Mouse (Mus musculus) E14TG2a.4 (cell line): Measurements from ENCODE around the gene Hist3h2a.

Source experiments
- H3K27me3 ChIP-seq: 2 replicates; pipeline ENCODE4 v1.6.1; 2014; ENCODE audit warnings: low read length, control low read depth; ENCODE audit not compliant: insufficient read depth
- H3K36me3 ChIP-seq: 2 replicates; pipeline ENCODE4 v1.6.1; 2014; ENCODE audit warnings: low read length, control low read depth; ENCODE audit not compliant: insufficient read depth
- H3K4me1 ChIP-seq: replicated peaks from 2 replicates; pipeline ENCODE4 v1.6.1; 2014; ENCODE audit warnings: low read depth, low read length, control low read depth
- H3K4me3 ChIP-seq: replicated peaks from 2 replicates; pipeline ENCODE4 v1.5.1; 2014; ENCODE audit warnings: mild to moderate bottlenecking, low read length
- H3K9me3 ChIP-seq: 2 replicates; pipeline ENCODE4 v1.6.1; 2014; ENCODE audit warnings: low read length, control low read depth
- CTCF ChIP-seq: conservative IDR thresholded peaks from 2 replicates; pipeline ENCODE4 v1.5.1; 2014; ENCODE audit warnings: low read length
- NANOG ChIP-seq: IDR thresholded peaks from 2 replicates; pipeline ENCODE4 v1.6.1; 2014; ENCODE audit warnings: borderline replicate concordance, low read length, mixed read lengths
- POU5F1 ChIP-seq: IDR thresholded peaks from 2 replicates; pipeline ENCODE4 v1.6.1; 2014; ENCODE audit warnings: low read length, borderline replicate concordance

The Hist3h2a gene

GRCm38 (mm10) chr11:58969659-58970058 lies 15.2 kb downstream of the Hist3h2a start:
- Histone ChIP-seq H3K4me1 (peaks cover 69% of the 10 kb centered on the region), H3K9me3 (no peaks in the 10 kb centered on the region), H3K36me3 (peaks cover 10% of the 10 kb centered on the region), H3K4me3 (peak overlapping the region; percentile 8; the same call in 1 of the 2 replicates), H3K27me3 (peaks cover 1% of the 10 kb centered on the region; the same call in 1 of the 2 replicates)
- TF ChIP-seq POU5F1 (no peak), CTCF (no peak), NANOG (no peak)

DNA sequence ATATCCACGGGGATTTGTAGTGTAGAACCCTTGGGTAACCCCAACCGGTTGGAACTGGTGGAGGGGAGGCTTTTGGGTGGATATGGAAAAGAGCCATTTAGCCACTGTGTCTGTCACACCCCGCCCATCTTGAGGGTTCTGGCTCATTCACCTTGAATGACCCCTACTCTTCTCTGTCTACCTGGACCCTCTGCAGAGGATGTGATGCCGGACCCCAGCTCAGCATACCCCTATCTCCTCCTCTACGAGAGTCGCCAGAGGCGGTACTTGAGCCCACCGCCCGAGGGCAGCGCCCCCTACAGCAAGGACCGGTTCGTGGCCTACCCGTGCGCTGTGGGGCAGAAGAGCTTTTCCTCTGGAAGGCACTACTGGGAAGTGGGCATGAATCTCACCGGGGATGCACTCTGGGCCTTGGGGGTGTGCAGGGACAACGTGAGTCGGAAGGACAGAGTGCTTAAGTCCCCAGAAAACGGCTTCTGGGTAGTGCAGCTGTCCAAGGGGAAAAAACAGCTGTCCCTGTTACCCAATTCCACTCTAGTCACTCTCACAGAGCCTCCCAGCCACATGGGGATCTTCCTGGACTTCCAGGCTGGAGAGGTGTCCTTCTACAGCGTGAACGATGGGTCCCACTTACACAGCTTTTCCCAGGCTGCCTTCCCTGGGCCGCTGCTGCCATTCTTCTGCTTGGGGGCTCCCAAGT lies 16.5 kb downstream of the Hist3h2a start:
- TF ChIP-seq CTCF (peak; percentile 49), NANOG (no peak)
- no peaks in the 10 kb centered on the region for H3K27me3 ChIP-seq
- H3K4me1 ChIP-seq, result peaks cover 69% of the 10 kb centered on the region
- no peaks in the 10 kb centered on the region for H3K9me3 ChIP-seq
- peaks cover 20% of the 10 kb centered on the region for H3K36me3 ChIP-seq
- H3K4me3 ChIP-seq, result peak overlapping the region; percentile 32; the same call in 1 of the 2 replicates

- H3K27me3 ChIP-seq, result no peaks in the 10 kb centered on the region
- H3K4me1 ChIP-seq, result peaks cover 64% of the 10 kb centered on the region
- H3K4me3 ChIP-seq, result no peak overlapping the region
- TF ChIP-seq POU5F1 (no peak), CTCF (no peak), NANOG (no peak)
- no peaks in the 10 kb centered on the region for H3K9me3 ChIP-seq
- H3K36me3 ChIP-seq, result peaks cover 21% of the 10 kb centered on the region
Measured at GRCm38 (mm10) chr11:58971796-58972195, 17.3 kb downstream of the Hist3h2a start.

DNA sequence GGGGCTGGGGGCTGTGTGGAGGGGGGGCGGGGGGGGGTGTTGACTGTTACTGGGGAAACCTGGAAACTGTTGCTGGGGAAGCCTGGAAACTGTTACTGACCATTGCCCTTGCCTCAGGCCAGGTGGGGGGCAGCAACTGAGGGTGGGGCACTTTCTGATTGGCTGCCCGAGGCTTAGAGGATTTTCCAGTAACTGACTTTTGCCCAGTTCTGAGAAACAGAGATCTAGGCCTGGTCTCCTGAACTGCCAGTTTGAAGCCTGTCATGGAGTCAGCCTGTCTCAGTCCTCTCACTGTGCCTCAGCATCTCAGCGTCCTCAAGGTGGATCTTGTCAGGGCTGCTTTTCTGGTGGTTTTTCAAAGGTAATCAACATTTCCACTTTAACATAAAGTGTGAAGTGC lies 19.9 kb downstream of the Hist3h2a start:
- Histone ChIP-seq H3K4me1 (peaks cover 61% of the 10 kb centered on the region), H3K9me3 (no peaks in the 10 kb centered on the region), H3K27me3 (0 out of 2 replicates have a peak, but pooled peaks cover 2% of the 10 kb centered on the region), H3K36me3 (peaks cover 23% of the 10 kb centered on the region), H3K4me3 (no peak overlapping the region)
- no peak for TF ChIP-seq CTCF
- no peak for TF ChIP-seq NANOG
- no peak for TF ChIP-seq POU5F1

GRCm38 (mm10) chr11:58977150-58977549 lies 22.7 kb downstream of the Hist3h2a start:
- Histone ChIP-seq H3K4me1 (peaks cover 61% of the 10 kb centered on the region), H3K27me3 (0 out of 2 replicates have a peak, but pooled peaks cover 2% of the 10 kb centered on the region), H3K4me3 (peak overlapping the region; percentile 93), H3K9me3 (no peaks in the 10 kb centered on the region), H3K36me3 (peaks cover 44% of the 10 kb centered on the region)
- TF ChIP-seq CTCF, result no peak
- no peak for TF ChIP-seq NANOG
- no peak for TF ChIP-seq POU5F1

DNA sequence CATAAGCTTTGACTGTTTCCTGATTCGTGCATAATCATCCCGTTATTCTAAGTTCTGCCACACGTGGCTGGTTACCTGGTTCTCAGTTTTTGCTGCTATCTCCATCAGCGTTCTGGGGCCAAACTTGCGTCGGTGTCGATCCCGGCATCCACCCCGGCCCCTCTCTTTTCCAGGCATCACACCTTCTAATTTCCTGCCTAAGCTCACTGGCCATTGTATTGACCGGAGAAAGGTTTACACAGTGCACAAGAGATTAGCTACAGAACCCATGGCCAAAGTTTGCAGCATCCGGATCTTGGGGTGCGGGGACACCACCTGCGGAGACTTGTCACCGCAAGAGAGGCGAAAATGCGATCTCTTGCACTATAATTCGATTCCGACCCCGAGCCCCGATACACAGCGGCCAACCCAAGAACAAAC lies 23.1 kb downstream of the Hist3h2a start:
- Histone ChIP-seq H3K27me3 (0 out of 2 replicates have a peak, but pooled peaks cover 2% of the 10 kb centered on the region), H3K4me1 (peaks cover 65% of the 10 kb centered on the region), H3K4me3 (peak overlapping the region; percentile 93), H3K9me3 (no peaks in the 10 kb centered on the region), H3K36me3 (peaks cover 44% of the 10 kb centered on the region)
- TF ChIP-seq NANOG, result no peak
- no peak for TF ChIP-seq POU5F1
- no peak for TF ChIP-seq CTCF

DNA sequence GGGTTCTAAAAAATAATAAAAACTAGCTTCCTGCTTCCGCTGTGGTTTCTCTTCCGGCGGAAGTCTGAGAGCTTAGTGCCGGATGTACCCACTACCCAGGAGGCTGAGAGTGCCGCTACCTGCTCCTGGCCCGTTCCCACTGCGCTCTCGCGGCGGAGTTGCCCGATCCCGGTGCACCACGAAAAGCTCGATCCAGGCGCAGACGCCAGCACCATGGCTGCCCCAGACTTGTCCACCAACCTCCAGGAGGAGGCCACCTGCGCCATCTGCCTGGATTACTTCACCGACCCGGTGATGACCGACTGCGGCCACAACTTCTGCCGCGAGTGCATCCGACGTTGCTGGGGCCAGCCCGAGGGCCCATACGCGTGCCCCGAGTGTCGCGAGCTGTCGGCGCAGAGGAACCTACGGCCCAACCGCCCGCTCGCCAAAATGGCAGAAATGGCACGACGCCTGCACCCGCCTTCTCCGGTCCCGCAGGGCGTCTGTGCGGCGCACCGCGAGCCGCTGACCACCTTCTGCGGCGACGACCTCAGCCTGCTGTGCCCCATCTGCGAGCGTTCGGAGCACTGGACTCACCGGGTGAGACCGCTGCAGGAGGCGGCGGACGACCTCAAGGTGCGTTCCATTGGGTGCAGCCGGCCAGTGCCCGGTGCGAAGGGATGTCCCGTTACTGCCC lies 23.7 kb downstream of the Hist3h2a start, which contains the start of gene Trim11:
Gene Trim11 (plus strand): TSS at position 67 of the 679 bp plus-strand sequence.
- peaks cover 70% of the 10 kb centered on the region for H3K4me1 ChIP-seq
- no peaks in the 10 kb centered on the region for H3K9me3 ChIP-seq
- peak within 1 kb of the TSS; percentile 93 for H3K4me3 ChIP-seq
- H3K36me3 ChIP-seq, result peaks cover 49% of the 10 kb centered on the region
- H3K27me3 ChIP-seq, result 0 out of 2 replicates have a peak, but pooled peaks cover 2% of the 10 kb centered on the region
- TF ChIP-seq NANOG (no peak), POU5F1 (no peak), CTCF (no peak)

DNA sequence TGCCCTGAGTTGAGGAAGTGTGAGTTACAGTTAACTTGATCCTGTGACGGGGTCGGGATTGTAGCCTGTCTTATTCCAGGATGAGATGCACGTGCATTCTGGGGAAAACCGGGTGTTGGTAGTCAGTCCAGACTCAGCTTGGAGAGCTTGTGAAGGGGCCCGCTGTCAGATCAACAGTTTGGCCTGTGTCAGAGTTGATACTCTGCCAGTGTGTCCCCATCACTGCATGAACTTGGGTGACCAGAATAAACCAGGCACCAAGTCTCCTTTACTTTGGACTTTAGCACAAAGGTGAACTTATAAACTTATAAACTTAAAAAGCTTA lies 24.2 kb downstream of the Hist3h2a start:
- Histone ChIP-seq H3K27me3 (0 out of 2 replicates have a peak, but pooled peaks cover 2% of the 10 kb centered on the region), H3K4me1 (peaks cover 70% of the 10 kb centered on the region), H3K4me3 (peak overlapping the region; percentile 93), H3K9me3 (no peaks in the 10 kb centered on the region), H3K36me3 (peaks cover 52% of the 10 kb centered on the region)
- TF ChIP-seq NANOG (no peak), POU5F1 (no peak), CTCF (no peak)

- TF ChIP-seq NANOG (no peak), CTCF (no peak), POU5F1 (no peak)
- Histone ChIP-seq H3K36me3 (peaks cover 57% of the 10 kb centered on the region), H3K4me1 (peaks cover 64% of the 10 kb centered on the region), H3K9me3 (no peaks in the 10 kb centered on the region), H3K27me3 (0 out of 2 replicates have a peak, but pooled peaks cover 2% of the 10 kb centered on the region), H3K4me3 (peak overlapping the region; percentile 93)
Measured at GRCm38 (mm10) chr11:58979183-58979582, 24.7 kb downstream of the Hist3h2a start.
